Mouse (Mus musculus) liver, adult 2 months (tissue): ENCODE measurements around the gene Slc6a5. TPM values are rescaled to one million over a fixed set of nuclear protein-coding genes. Genes with fewer than 3 reads are reported as not detected.

ENCODE experiments used
- DNase-seq: peaks from one replicate; pipeline ENCODE4 v3.0.0-alpha.2; 2011; ENCODE audit warnings: low read depth, low spot score; ENCODE audit errors: extremely low read depth
- H3K27ac ChIP-seq: fragments of 200-500 bp; replicated peaks from 2 replicates; pipeline ENCODE4 v1.5.1; 2012; ENCODE audit warnings: low read depth, mild to moderate bottlenecking, control low read depth, inconsistent platforms, low read length; ENCODE audit not compliant: insufficient read depth
- H3K27me3 ChIP-seq: fragments of 200-500 bp; 2 replicates; pipeline ENCODE4 v1.6.1; 2012; ENCODE audit warnings: mild to moderate bottlenecking, moderate library complexity, low read length, inconsistent platforms; ENCODE audit not compliant: control insufficient read depth, insufficient read depth
- H3K36me3 ChIP-seq: fragments of 200-500 bp; 2 replicates; pipeline ENCODE4 v1.6.1; 2012; ENCODE audit warnings: low read length, inconsistent platforms; ENCODE audit not compliant: control insufficient read depth, insufficient read depth
- H3K4me1 ChIP-seq: fragments of 200-500 bp; 2 replicates; pipeline ENCODE4 v1.6.1; 2011; ENCODE audit warnings: low read length; ENCODE audit not compliant: control insufficient read depth, insufficient read depth
- H3K4me3 ChIP-seq: fragments of 200-500 bp; 2 replicates; pipeline ENCODE4 v1.5.1; 2011; ENCODE audit warnings: low read depth, mild to moderate bottlenecking, control low read depth, low read length, moderate library complexity; ENCODE audit not compliant: insufficient read depth
- H3K79me2 ChIP-seq: fragments of 200-500 bp; 2 replicates; pipeline ENCODE4 v1.6.1; 2012; ENCODE audit warnings: inconsistent platforms, mild to moderate bottlenecking, low read length, moderate library complexity; ENCODE audit not compliant: control insufficient read depth, insufficient read depth
- H3K9ac ChIP-seq: fragments of 200-500 bp; 2 replicates; pipeline ENCODE4 v1.6.1; 2012; ENCODE audit warnings: low read depth, mild to moderate bottlenecking, control low read depth, inconsistent platforms, low read length
- CTCF ChIP-seq: fragments of 200-500 bp; IDR thresholded peaks from 2 replicates; pipeline ENCODE4 v1.5.1; 2011; ENCODE audit warnings: low read depth, low read length, control low read depth
- POLR2A ChIP-seq: fragments of 200-500 bp; IDR thresholded peaks from 2 replicates; pipeline ENCODE4 v1.6.1; 2011; ENCODE audit warnings: low read length, control low read depth; ENCODE audit not compliant: insufficient read depth; ENCODE audit errors: extremely low read depth
- WGBS: fragments of 180-500 bp; shearing (Covaris S2); methylation state at CpG from one replicate; pipeline ENCODE4 v1.1.7; 2018; 5-methylcytosine and 5-hydroxymethylcytosine counted together
- polyA plus RNA-seq: library from polyadenylated mRNA; depleted of rRNA; stranded (reverse); fragments of >200 nt; gene quantifications from 2 replicates; pipeline ENCODE4 v1.2.3, GENCODE M21; 2012
- total RNA-seq: library from RNA; depleted of rRNA; stranded (reverse); fragments of >200 nt; gene quantifications from 2 replicates; pipeline ENCODE4 v1.2.3, GENCODE M21; 2014

Slc6a5 gene
- total and polyA plus RNA-seq, 2 experiments = not detected

- no peak overlapping the region for H3K4me3 ChIP-seq
- no peak overlapping the region for H3K27ac ChIP-seq
- peaks cover 2% of the 10 kb centered on the region; the same call in 1 of the 2 replicates for H3K27me3 ChIP-seq
- 85% methylated on average over 9 of the region's 9 CpGs for WGBS
- no peak for DNase-seq
- no peaks in the 10 kb centered on the region for H3K79me2 ChIP-seq
- TF ChIP-seq POLR2A = no peak
- TF ChIP-seq CTCF = no peak
- no peaks in the 10 kb centered on the region for H3K36me3 ChIP-seq
- H3K4me1 ChIP-seq = no peaks in the 10 kb centered on the region
- H3K9ac ChIP-seq = no peak overlapping the region
Observed at GRCm38 (mm10) chr7:49946691-49947090, 36.7 kb downstream of the Slc6a5 start.

- no peak for TF ChIP-seq POLR2A
- peak; percentile 30; the same call in 1 of the 2 replicates for TF ChIP-seq CTCF
- no peak overlapping the region for H3K27ac ChIP-seq
- no peaks in the 10 kb centered on the region for H3K36me3 ChIP-seq
- H3K4me1 ChIP-seq = 0 out of 2 replicates have a peak, but pooled peaks cover 2% of the 10 kb centered on the region
- 58% methylated on average over 4 of the region's 4 CpGs for WGBS
- H3K27me3 ChIP-seq = no peaks in the 10 kb centered on the region
- peak; percentile 13 for DNase-seq
- no peaks in the 10 kb centered on the region for H3K79me2 ChIP-seq
- H3K9ac ChIP-seq = no peak overlapping the region
- H3K4me3 ChIP-seq = no peak overlapping the region
Observed at GRCm38 (mm10) chr7:49953546-49954181, 43.7 kb downstream of the Slc6a5 start.

- Histone ChIP-seq H3K27ac (no peak overlapping the region), H3K36me3 (no peaks in the 10 kb centered on the region), H3K9ac (no peak overlapping the region), H3K4me1 (0 out of 2 replicates have a peak, but pooled peaks cover 2% of the 10 kb centered on the region), H3K79me2 (no peaks in the 10 kb centered on the region), H3K4me3 (no peak overlapping the region), H3K27me3 (no peaks in the 10 kb centered on the region)
- whole genome bisulfite sequencing = 63% methylated on average over 7 of the region's 7 CpGs
- DNase-seq = no peak
- TF ChIP-seq POLR2A = no peak
- no peak for TF ChIP-seq CTCF
Observed at GRCm38 (mm10) chr7:49954834-49955233, 44.9 kb downstream of the Slc6a5 start.

GRCm38 (mm10) chr7:49957142-49957541 is 47.2 kb downstream of the Slc6a5 start:
- DNase-seq = peak; percentile 72
- Histone ChIP-seq H3K36me3 (no peaks in the 10 kb centered on the region), H3K4me1 (0 out of 2 replicates have a peak, but pooled peaks cover 2% of the 10 kb centered on the region), H3K4me3 (no peak overlapping the region), H3K79me2 (no peaks in the 10 kb centered on the region), H3K27me3 (no peaks in the 10 kb centered on the region), H3K27ac (no peak overlapping the region), H3K9ac (no peak overlapping the region)
- TF ChIP-seq CTCF (no peak), POLR2A (no peak)
- WGBS = 11% methylated on average over 3 of the region's 3 CpGs

GRCm38 (mm10) chr7:49963764-49964163 is 53.8 kb downstream of the Slc6a5 start:
- Histone ChIP-seq H3K79me2 (no peaks in the 10 kb centered on the region), H3K27ac (no peak overlapping the region), H3K9ac (no peak overlapping the region), H3K4me1 (no peaks in the 10 kb centered on the region), H3K36me3 (no peaks in the 10 kb centered on the region), H3K27me3 (no peaks in the 10 kb centered on the region), H3K4me3 (no peak overlapping the region)
- whole genome bisulfite sequencing = 91% methylated on average over 2 of the region's 2 CpGs
- no peak for DNase-seq
- no peak for TF ChIP-seq POLR2A

- 55% methylated on average over 4 of the region's 4 CpGs for WGBS
- H3K36me3 ChIP-seq = no peaks in the 10 kb centered on the region
- no peak overlapping the region for H3K4me3 ChIP-seq
- no peak for DNase-seq
- H3K79me2 ChIP-seq = no peaks in the 10 kb centered on the region
- no peaks in the 10 kb centered on the region for H3K4me1 ChIP-seq
- TF ChIP-seq CTCF (no peak), POLR2A (no peak)
- H3K27me3 ChIP-seq = no peaks in the 10 kb centered on the region
- no peak overlapping the region for H3K27ac ChIP-seq
- H3K9ac ChIP-seq = no peak overlapping the region
Observed at GRCm38 (mm10) chr7:49969516-49969915, 59.6 kb downstream of the Slc6a5 start.
